Mouse (Mus musculus): Measurements from ENCODE around the gene Naa25.

Naa25 gene

DNA sequence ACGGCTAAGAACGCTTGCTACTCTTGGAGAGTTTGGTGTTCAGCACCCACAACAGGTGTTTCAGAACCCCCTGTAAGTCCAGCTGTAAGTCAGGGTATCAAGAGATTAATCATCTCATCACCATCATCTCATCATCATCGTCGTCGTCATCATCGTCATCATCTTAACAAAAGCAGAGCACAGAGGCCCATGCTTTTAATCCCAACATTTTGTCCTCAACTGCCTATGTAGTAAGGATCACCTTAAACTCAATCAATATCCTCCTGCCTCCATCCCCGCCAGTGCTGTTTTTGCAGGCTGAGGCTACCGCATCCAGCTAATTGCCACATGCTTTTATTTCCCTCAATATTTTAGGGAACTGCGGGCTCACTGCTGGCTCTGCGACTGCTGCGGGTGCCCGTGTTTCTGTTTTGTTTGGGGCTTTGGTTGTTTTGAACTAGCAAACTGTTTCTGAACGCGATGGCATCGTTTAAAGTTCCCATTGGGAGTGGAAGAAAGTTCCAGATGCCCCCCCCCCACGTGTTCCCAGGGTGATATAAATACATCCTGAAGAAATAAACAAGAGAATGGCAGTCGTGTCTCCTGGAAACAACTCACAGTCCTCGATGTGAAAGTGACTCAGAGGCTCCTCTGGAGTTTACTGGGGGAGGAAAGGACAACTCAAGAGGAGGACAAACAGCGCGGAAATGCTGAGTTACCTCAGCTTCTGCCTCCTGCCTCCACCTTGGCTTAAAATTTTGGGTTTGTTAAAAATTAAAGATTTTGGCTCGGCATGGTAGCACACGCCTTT is 11.4 kb upstream of the Naa25 start:
- ChIA-PET POLR2A (interaction anchor here (0.6 to 8.6 kb wide), 16 partner anchors 11 to 737 kb away, joined by 3 to 94 read pairs (median 3); partner anchors contain the start of genes Naa25 (in 4 of the 4) and Rpl6 (in 1 of the 4)), CTCF (interaction anchor here in 2 of 4 experiments (0.6 to 1.3 kb wide), 6 partner anchors 9 to 933 kb away, joined by 3 to 8 read pairs (median 4); no protein-coding TSS in a partner anchor)

DNA sequence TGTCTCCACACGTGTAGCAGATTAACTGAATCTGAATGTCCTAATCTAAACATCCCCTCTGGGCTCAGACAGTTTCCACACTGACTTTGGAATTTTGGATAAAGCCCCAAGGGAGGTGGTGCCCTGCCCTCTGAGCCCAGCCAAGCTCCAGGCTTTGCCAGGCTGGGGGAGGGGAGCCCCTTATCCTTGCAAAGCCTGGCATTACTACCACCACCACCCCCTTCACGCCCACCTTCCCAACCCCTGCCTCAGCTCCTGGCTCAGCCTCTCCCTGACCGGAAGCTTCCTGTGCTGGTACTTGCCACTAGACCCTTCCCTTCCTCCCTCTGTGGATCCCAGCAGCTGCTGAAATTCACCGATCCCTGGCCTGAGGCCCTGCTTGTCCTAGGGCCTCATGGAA is 10.6 kb upstream of the Naa25 start:
- ChIA-PET CTCF (interaction anchor here in 3 of 4 experiments (0.6 to 0.7 kb wide), 4 partner anchors 13 to 847 kb away, joined by 3 to 7 read pairs (median 3); no protein-coding TSS in a partner anchor), POLR2A (interaction anchor here in 3 of 4 experiments (0.6 to 8.6 kb wide), 8 partner anchors 10 to 344 kb away, joined by 3 to 94 read pairs (median 4); partner anchors contain the start of gene Naa25 (in 2 of the 3))

GRCm38 (mm10) chr5:121389106-121389505 is 8.6 kb upstream of the Naa25 start:
- POLR2A ChIA-PET: interaction anchor here in 2 of 4 experiments (0.7 to 8.6 kb wide), 10 partner anchors 8 to 169 kb away, joined by 3 to 94 read pairs (median 4); partner anchors contain the start of genes Naa25 (in 2 of the 2) and Hectd4 (in 1 of the 2)

GRCm38 (mm10) chr5:121389691-121390090 is 8.0 kb upstream of the Naa25 start:
- POLR2A ChIA-PET: interaction anchor here in 3 of 4 experiments (0.6 to 8.6 kb wide), 20 partner anchors 7 to 803 kb away, joined by 3 to 94 read pairs (median 4); partner anchors contain the start of genes Naa25 (in 2 of the 3), Erp29 (in 1 of the 3) and Hectd4 (in 1 of the 3)
- CTCF ChIA-PET: interaction anchor here (0.6 to 1.6 kb wide), 9 partner anchors 8 to 388 kb away, joined by 3 to 5 read pairs (median 4); no protein-coding TSS in a partner anchor

More at GRCm38 (mm10) chr5:121389106-121389505, 8.6 kb upstream of the Naa25 start:
- CTCF ChIA-PET: interaction anchor here in 3 of 4 experiments (0.6 to 1.6 kb wide), 4 partner anchors 10 to 83 kb away, joined by 3 to 5 read pairs (median 4); no protein-coding TSS in a partner anchor

DNA sequence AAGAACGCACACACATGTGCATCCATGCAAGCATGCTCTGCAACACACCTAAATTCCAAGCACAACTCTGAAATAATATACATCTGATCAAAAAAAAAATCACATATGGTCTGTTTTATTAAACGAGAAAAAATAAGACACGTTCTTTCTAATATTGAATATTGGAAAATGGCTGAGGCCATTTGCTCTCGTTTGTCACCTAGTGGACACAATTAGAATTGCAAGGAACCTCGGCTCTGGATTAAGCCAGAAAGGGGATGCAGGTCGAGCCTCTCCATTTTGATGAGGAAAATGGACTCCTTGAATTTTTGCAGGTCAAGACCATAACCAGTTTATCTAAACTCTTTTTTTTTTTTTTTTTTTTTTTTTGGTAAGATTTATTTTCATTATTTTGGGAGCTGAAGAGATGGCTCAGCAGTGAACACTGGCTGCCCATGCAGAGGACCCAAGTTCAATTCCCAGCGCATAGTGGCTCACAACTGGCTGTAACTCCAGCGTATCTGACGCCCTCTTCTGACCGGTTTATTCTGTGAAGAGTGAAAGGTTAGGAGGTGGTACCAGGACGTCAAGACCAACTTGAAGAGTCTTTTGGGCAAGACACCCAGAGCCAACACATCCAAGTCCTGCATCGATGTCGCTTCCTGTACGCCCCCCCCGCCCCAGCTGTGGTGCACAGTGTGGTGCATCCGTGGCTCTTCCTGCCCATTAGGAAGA is 4.9 kb upstream of the Naa25 start:
- CTCF ChIA-PET: interaction anchor here in 2 of 4 experiments (0.6 to 0.9 kb wide), 6 partner anchors 10 to 826 kb away, joined by 3 to 6 read pairs (median 4); no protein-coding TSS in a partner anchor

DNA sequence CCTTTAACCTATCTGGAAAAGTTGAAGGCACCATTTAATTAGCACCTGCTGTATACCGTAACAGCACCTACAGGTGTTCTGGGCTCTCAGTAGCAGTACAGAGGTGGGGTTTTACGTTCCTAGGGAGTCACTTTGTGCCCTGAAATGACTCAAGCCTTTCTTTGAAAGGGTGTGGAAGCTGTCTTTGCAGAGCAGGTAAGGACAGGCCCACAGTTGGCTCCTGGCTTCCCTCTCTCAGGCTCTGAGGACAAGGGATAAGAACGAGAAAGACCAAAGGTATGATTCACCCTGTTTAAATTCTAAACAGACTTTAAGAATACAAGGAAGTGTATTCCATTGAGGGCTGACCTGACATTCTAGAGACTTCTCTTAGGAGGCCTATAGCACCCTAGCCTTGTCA is 4.3 kb upstream of the Naa25 start:
- ChIA-PET CTCF (interaction anchor here in 2 of 4 experiments (0.6 to 1.4 kb wide), 8 partner anchors 10 to 827 kb away, joined by 3 to 6 read pairs (median 4); no protein-coding TSS in a partner anchor), POLR2A (interaction anchor here in 2 of 4 experiments (0.7 to 22.7 kb wide), 7 partner anchors 8 to 180 kb away, joined by 3 to 681 read pairs (median 5); partner anchors contain the start of genes Erp29 (in 1 of the 2) and Trafd1 (in 1 of the 2))

More for the DNA sequence above, 4.9 kb upstream of the Naa25 start:
- POLR2A ChIA-PET: interaction anchor here in 3 of 4 experiments (0.7 to 22.7 kb wide), 6 partner anchors 12 to 179 kb away, joined by 3 to 681 read pairs (median 5); no protein-coding TSS in a partner anchor

DNA sequence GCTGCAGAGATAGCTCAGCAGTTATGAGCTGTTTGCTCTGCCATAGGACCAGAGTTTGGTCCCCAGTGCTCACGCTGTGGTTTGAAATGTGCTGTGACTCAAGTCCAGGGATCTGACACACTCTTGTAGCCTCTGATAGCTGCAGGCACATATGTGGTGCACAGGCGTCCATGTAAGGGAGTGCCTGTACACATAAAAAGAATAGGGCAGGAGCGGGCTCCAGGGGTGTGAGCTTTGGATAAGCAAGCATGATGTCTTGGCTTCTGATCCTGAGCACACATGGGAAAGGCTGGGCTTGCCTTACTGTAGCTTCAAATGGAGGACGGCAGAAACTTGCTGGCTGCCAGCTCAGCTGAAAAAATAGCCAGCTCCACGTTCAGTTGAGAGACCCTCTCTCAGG is 2.1 kb upstream of the Naa25 start:
- CTCF ChIA-PET: interaction anchor here in 2 of 4 experiments (0.6 to 1.7 kb wide), 6 partner anchors 10 to 180 kb away, joined by 3 to 8 read pairs (median 4); partner anchors contain the start of gene Trafd1 (in 1 of the 2)
- POLR2A ChIA-PET: interaction anchor here (0.5 to 22.7 kb wide), 13 partner anchors 9 to 192 kb away, joined by 3 to 681 read pairs (median 4); partner anchors contain the start of genes Trafd1 (in 2 of the 4), Erp29 (in 1 of the 4) and Rpl6 (in 1 of the 4)

DNA sequence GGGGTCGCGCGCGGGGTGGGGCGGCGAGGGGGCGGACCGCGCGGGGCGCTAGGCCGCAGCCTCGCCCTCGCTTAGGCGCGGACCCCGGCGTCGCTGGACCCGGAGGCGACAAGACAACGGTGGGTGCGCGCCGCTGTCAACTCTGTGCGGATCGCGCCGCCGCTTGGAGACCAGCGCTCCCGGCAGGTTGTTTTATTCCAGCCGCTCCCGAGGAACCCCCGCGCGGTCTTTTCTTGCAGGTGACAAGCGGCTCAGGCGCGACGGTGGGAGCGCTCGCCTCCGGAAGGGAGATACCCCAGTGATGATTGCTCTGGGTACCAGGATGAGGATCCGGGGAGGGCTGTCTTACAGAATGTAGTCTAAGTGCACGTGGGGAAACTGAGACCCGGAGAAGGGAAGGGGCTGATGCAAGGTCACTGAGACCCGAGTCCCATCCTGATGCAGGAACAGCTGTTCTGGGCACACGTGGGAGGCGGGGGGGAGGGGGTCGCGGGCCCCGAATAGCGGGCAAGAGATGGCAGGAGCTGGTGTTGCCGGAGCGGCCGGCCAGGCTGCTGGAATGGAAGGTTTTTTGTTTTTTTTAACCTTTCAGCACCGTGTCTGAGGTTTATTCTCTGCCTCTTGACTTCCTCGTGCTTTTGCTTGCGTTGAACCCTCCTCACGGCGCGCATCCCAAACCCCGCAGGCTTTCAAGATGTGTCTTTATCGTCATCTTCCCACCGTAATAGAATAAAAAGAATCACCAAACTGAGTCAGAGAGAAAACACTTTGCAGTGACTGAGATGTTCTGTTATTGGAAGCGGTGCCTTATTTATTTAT is 619 bp downstream of the Naa25 start:
- CTCF ChIA-PET: interaction anchor here in 3 of 4 experiments (0.6 to 1.5 kb wide), 13 partner anchors 8 to 674 kb away, joined by 3 to 8 read pairs (median 3); partner anchors contain the start of gene Trafd1 (in 1 of the 3)
- POLR2A ChIA-PET: interaction anchor here (0.6 to 22.7 kb wide), 82 partner anchors 8 to 1645 kb away, joined by 3 to 681 read pairs (median 5); partner anchors contain the start of genes Trafd1 (in 3 of the 4), Erp29 (in 2 of the 4), Hectd4 (in 2 of the 4) and Rpl6 (in 2 of the 4)

- CTCF ChIA-PET: interaction anchor here in 2 of 4 experiments (0.6 kb wide), 2 partner anchors 10 to 465 kb away, joined by 3 to 5 read pairs; no protein-coding TSS in a partner anchor
These were observed 1.3 kb downstream of the Naa25 start for GRCm38 (mm10) chr5:121398965-121399462.

GRCm38 (mm10) chr5:121399540-121399939 is 1.8 kb downstream of the Naa25 start:
- CTCF ChIA-PET: interaction anchor here in 1 of 4 experiments (0.6 kb wide), 1 partner anchor 12 kb away, joined by 3 read pairs; no protein-coding TSS in a partner anchor
- POLR2A ChIA-PET: interaction anchor here in 3 of 4 experiments (1.0 to 22.7 kb wide), 12 partner anchors 12 to 194 kb away, joined by 3 to 681 read pairs (median 6); partner anchors contain the start of genes Erp29 (in 2 of the 3), Tmem116 (in 2 of the 3), Rpl6 (in 1 of the 3) and Trafd1 (in 1 of the 3)

More at GRCm38 (mm10) chr5:121398965-121399462, 1.3 kb downstream of the Naa25 start:
- POLR2A ChIA-PET: interaction anchor here (0.6 to 22.7 kb wide), 20 partner anchors 10 to 1457 kb away, joined by 3 to 681 read pairs (median 5); partner anchors contain the start of genes Trafd1 (in 3 of the 4), Erp29 (in 2 of the 4), Tmem116 (in 2 of the 4) and Rpl6 (in 1 of the 4)

- ChIA-PET POLR2A (interaction anchor here in 3 of 4 experiments (0.6 to 22.7 kb wide), 13 partner anchors 11 to 189 kb away, joined by 3 to 681 read pairs (median 4); partner anchors contain the start of genes Erp29 (in 1 of the 3), Tmem116 (in 1 of the 3) and Trafd1 (in 1 of the 3)), CTCF (interaction anchor here in 1 of 4 experiments (0.6 to 1.1 kb wide), 2 partner anchors 13 to 180 kb away, joined by 3 read pairs; partner anchors contain the start of gene Hectd4)
These were observed 2.3 kb downstream of the Naa25 start for GRCm38 (mm10) chr5:121400064-121400463.

- POLR2A ChIA-PET: interaction anchor here in 2 of 4 experiments (0.5 to 22.7 kb wide), 15 partner anchors 10 to 455 kb away, joined by 3 to 681 read pairs (median 4); partner anchors contain the start of genes Erp29 (in 1 of the 2), Tmem116 (in 1 of the 2) and Trafd1 (in 1 of the 2)
- CTCF ChIA-PET: interaction anchor here in 2 of 4 experiments (0.6 to 1.1 kb wide), 3 partner anchors 13 to 180 kb away, joined by 3 read pairs; partner anchors contain the start of gene Hectd4 (in 1 of the 2)
These were observed 3.1 kb downstream of the Naa25 start for GRCm38 (mm10) chr5:121400849-121401248.

- ChIA-PET POLR2A (interaction anchor here in 3 of 4 experiments (0.6 to 22.7 kb wide), 8 partner anchors 7 to 879 kb away, joined by 3 to 681 read pairs (median 28); partner anchors contain the start of genes Naa25 (in 3 of the 3) and Trafd1 (in 1 of the 3)), CTCF (interaction anchor here in 1 of 4 experiments (0.6 kb wide), 1 partner anchor 139 kb away, joined by 3 read pairs; no protein-coding TSS in a partner anchor)
These were observed 10.1 kb downstream of the Naa25 start for GRCm38 (mm10) chr5:121407856-121408255.

GRCm38 (mm10) chr5:121410975-121411374 is 13.2 kb downstream of the Naa25 start:
- CTCF ChIA-PET: interaction anchor here in 2 of 4 experiments (0.6 to 1.2 kb wide), 2 partner anchors 9 to 13 kb away, joined by 3 read pairs; no protein-coding TSS in a partner anchor

DNA sequence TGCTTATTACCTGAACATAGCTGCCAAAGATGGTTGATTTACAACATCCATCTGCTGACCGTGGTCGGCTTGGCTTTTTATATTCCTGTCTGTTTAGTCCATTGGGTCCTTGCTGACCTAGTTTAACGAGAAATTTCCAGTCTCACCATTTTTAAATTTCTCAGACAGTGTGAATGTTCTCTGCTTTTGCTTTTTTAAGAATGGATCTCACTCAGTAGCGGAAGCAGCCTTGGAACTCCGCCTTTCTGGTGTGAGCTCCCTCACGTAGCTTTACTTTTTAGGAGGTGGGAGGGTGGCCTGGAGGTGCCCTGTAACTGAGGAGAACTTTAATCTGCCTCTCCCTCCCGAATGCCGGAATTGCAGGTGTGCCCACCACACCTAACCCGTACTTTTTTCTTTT is 23.0 kb downstream of the Naa25 start:
- ChIA-PET POLR2A (interaction anchor here in 2 of 4 experiments (0.6 to 35.4 kb wide), 15 partner anchors 10 to 590 kb away, joined by 3 to 681 read pairs (median 5); partner anchors contain the start of genes Naa25 (in 2 of the 2), Sh2b3 (in 1 of the 2) and Trafd1 (in 1 of the 2)), CTCF (interaction anchor here in 1 of 4 experiments (0.7 kb wide), 1 partner anchor 9 kb away, joined by 3 read pairs; no protein-coding TSS in a partner anchor)

More at GRCm38 (mm10) chr5:121410975-121411374, 13.2 kb downstream of the Naa25 start:
- POLR2A ChIA-PET: interaction anchor here in 3 of 4 experiments (0.5 to 22.7 kb wide), 10 partner anchors 8 to 200 kb away, joined by 3 to 681 read pairs (median 9); partner anchors contain the start of gene Naa25 (in 2 of the 3)
